Mouse (Mus musculus): ENCODE measurements around the gene Trub1.

Trub1 gene

GRCm38 (mm10) chr19:57442936-57443657 lies 9.6 kb upstream of the Trub1 start:
- DNase-seq = peak; percentile 42

- DNase-seq = no peak
Measured at GRCm38 (mm10) chr19:57445049-57445448, 7.7 kb upstream of the Trub1 start.

- DNase-seq = no peak
Measured at GRCm38 (mm10) chr19:57450849-57451248, 1.9 kb upstream of the Trub1 start.

- DNase-seq = no peak
Measured at GRCm38 (mm10) chr19:57451762-57452161, 950 bp upstream of the Trub1 start.

GRCm38 (mm10) chr19:57453218-57453600 lies 497 bp downstream of the Trub1 start:
- DNase-seq = no peak

- DNase-seq = no peak
Measured at GRCm38 (mm10) chr19:57455286-57455960, 2.7 kb downstream of the Trub1 start.

GRCm38 (mm10) chr19:57457075-57457474 lies 4.4 kb downstream of the Trub1 start:
- peak; percentile 81 for DNase-seq

- no peak for DNase-seq
Measured at GRCm38 (mm10) chr19:57463741-57464140, 11.0 kb downstream of the Trub1 start.

- DNase-seq = no peak
Measured at GRCm38 (mm10) chr19:57465742-57466141, 13.0 kb downstream of the Trub1 start.

- no peak for DNase-seq
Measured at GRCm38 (mm10) chr19:57471033-57471432, 18.3 kb downstream of the Trub1 start.

GRCm38 (mm10) chr19:57472169-57472568 lies 19.5 kb downstream of the Trub1 start:
- no peak for DNase-seq

GRCm38 (mm10) chr19:57473301-57473700 lies 20.6 kb downstream of the Trub1 start:
- no peak for DNase-seq

GRCm38 (mm10) chr19:57475298-57475697 lies 22.6 kb downstream of the Trub1 start:
- no peak for DNase-seq

- DNase-seq = no peak
Measured at GRCm38 (mm10) chr19:57477310-57477709, 24.6 kb downstream of the Trub1 start.

- no peak for DNase-seq
Measured at GRCm38 (mm10) chr19:57478056-57478455, 25.3 kb downstream of the Trub1 start.

GRCm38 (mm10) chr19:57479886-57480655 lies 27.4 kb downstream of the Trub1 start:
- DNase-seq = no peak

- DNase-seq = no peak
Measured at GRCm38 (mm10) chr19:57481743-57482259, 29.1 kb downstream of the Trub1 start.

GRCm38 (mm10) chr19:57482815-57483214 lies 30.1 kb downstream of the Trub1 start:
- DNase-seq = peak; percentile 60

- DNase-seq = no peak
Measured at GRCm38 (mm10) chr19:57487051-57487658, 34.4 kb downstream of the Trub1 start.

GRCm38 (mm10) chr19:57489527-57489926 lies 36.8 kb downstream of the Trub1 start:
- no peak for DNase-seq

- no peak for DNase-seq
Measured at GRCm38 (mm10) chr19:57491030-57491429, 38.3 kb downstream of the Trub1 start.

- DNase-seq = no peak
Measured at GRCm38 (mm10) chr19:57494020-57494419, 41.3 kb downstream of the Trub1 start.

- no peak for DNase-seq
Measured at GRCm38 (mm10) chr19:57498110-57498743, 45.5 kb downstream of the Trub1 start.

All from thymus, postnatal 25 days (tissue).